Mouse (Mus musculus): ENCODE data around the gene Zfp90. TPM values are rescaled to one million over a fixed set of nuclear protein-coding genes. Genes with fewer than 3 reads are reported as not detected.
"Not testable (repeated sequence)": the region's sequence is repeated elsewhere in the genome, so short reads cannot be mapped to it uniquely, and the experiment has no call there.

Gene Zfp90
- total and polyA plus RNA-seq, 2 experiments = 0.49 to 1.8 TPM

GRCm38 (mm10) chr8:106417692-106418091 is 2.6 kb downstream of the Zfp90 start:
- Histone ChIP-seq H3K36me3 (ENCODE audit: control insufficient read depth, insufficient read depth, low read length) (peaks cover 16% of the 10 kb centered on the region), H3K27me3 (ENCODE audit: control insufficient read depth, insufficient read depth, low read length) (no peaks in the 10 kb centered on the region), H3K4me3 (ENCODE audit: insufficient read depth, low read depth, low read length) (no peak overlapping the region), H3K9ac (ENCODE audit: low read depth, low read length) (no peak overlapping the region), H3K79me2 (ENCODE audit: control insufficient read depth, insufficient read depth, low read length) (no peaks in the 10 kb centered on the region), H3K4me1 (ENCODE audit: control insufficient read depth, insufficient read depth, low read length) (peaks cover 4% of the 10 kb centered on the region; the same call in 1 of the 2 replicates), H3K27ac (replicated peaks; ENCODE audit: insufficient read depth, low read depth, low read length) (no peak overlapping the region)
- no peak for DNase-seq (ENCODE audit: extremely low read depth, low read depth, low spot score)
- 98% methylated on average over 5 of the region's 5 CpGs for WGBS
- TF ChIP-seq POLR2A (IDR thresholded peaks at IDR 0.05; ENCODE audit: extremely low read depth, insufficient read depth, low read length) (no peak), CTCF (IDR thresholded peaks at IDR 0.05; ENCODE audit: low read depth, low read length) (no peak)

- H3K4me1 ChIP-seq (ENCODE audit: control insufficient read depth, insufficient read depth, low read length) = no peaks in the 10 kb centered on the region
- TF ChIP-seq CTCF (IDR thresholded peaks at IDR 0.05; ENCODE audit: low read depth, low read length) = no peak
- no peak for TF ChIP-seq POLR2A (IDR thresholded peaks at IDR 0.05; ENCODE audit: extremely low read depth, insufficient read depth, low read length)
- H3K27me3 ChIP-seq (ENCODE audit: control insufficient read depth, insufficient read depth, low read length) = peaks cover 3% of the 10 kb centered on the region; the same call in 1 of the 2 replicates
- H3K36me3 ChIP-seq (ENCODE audit: control insufficient read depth, insufficient read depth, low read length) = no peaks in the 10 kb centered on the region
- H3K79me2 ChIP-seq (ENCODE audit: control insufficient read depth, insufficient read depth, low read length) = no peaks in the 10 kb centered on the region
- no peak overlapping the region for H3K9ac ChIP-seq (ENCODE audit: low read depth, low read length)
- no peak for DNase-seq (ENCODE audit: extremely low read depth, low read depth, low spot score)
- WGBS = 50% methylated on average over 12 of the region's 12 CpGs
- no peak overlapping the region for H3K4me3 ChIP-seq (ENCODE audit: insufficient read depth, low read depth, low read length)
- H3K27ac ChIP-seq (replicated peaks; ENCODE audit: insufficient read depth, low read depth, low read length) = no peak overlapping the region
These were observed 16.0 kb downstream of the Zfp90 start for GRCm38 (mm10) chr8:106431088-106431487.

GRCm38 (mm10) chr8:106431952-106432351 is 16.8 kb downstream of the Zfp90 start:
- H3K4me3 ChIP-seq (ENCODE audit: insufficient read depth, low read depth, low read length) = not testable (repeated sequence)
- WGBS = 67% methylated on average over 10 of the region's 10 CpGs

GRCm38 (mm10) chr8:106432954-106433570 is 17.9 kb downstream of the Zfp90 start:
- Histone ChIP-seq H3K9ac (ENCODE audit: low read depth, low read length) (no peak overlapping the region), H3K79me2 (ENCODE audit: control insufficient read depth, insufficient read depth, low read length) (no peaks in the 10 kb centered on the region), H3K4me3 (ENCODE audit: insufficient read depth, low read depth, low read length) (no peak overlapping the region), H3K36me3 (ENCODE audit: control insufficient read depth, insufficient read depth, low read length) (no peaks in the 10 kb centered on the region), H3K4me1 (ENCODE audit: control insufficient read depth, insufficient read depth, low read length) (no peaks in the 10 kb centered on the region), H3K27ac (replicated peaks; ENCODE audit: insufficient read depth, low read depth, low read length) (no peak overlapping the region), H3K27me3 (ENCODE audit: control insufficient read depth, insufficient read depth, low read length) (no peaks in the 10 kb centered on the region)
- WGBS = 13% methylated on average over 20 of the region's 20 CpGs
- peak; percentile 45 for DNase-seq (ENCODE audit: extremely low read depth, low read depth, low spot score)
- TF ChIP-seq CTCF (IDR thresholded peaks at IDR 0.05; ENCODE audit: low read depth, low read length) = peak; percentile 99
- TF ChIP-seq POLR2A (IDR thresholded peaks at IDR 0.05; ENCODE audit: extremely low read depth, insufficient read depth, low read length) = no peak

More at GRCm38 (mm10) chr8:106431952-106432351, 16.8 kb downstream of the Zfp90 start:
- not testable (repeated sequence) for H3K9ac ChIP-seq (ENCODE audit: low read depth, low read length); H3K27ac ChIP-seq (replicated peaks; ENCODE audit: insufficient read depth, low read depth, low read length); H3K4me1 ChIP-seq (ENCODE audit: control insufficient read depth, insufficient read depth, low read length); H3K27me3 ChIP-seq (ENCODE audit: control insufficient read depth, insufficient read depth, low read length); H3K79me2 ChIP-seq (ENCODE audit: control insufficient read depth, insufficient read depth, low read length); DNase-seq (ENCODE audit: extremely low read depth, low read depth, low spot score); H3K36me3 ChIP-seq (ENCODE audit: control insufficient read depth, insufficient read depth, low read length)

- H3K36me3 ChIP-seq (ENCODE audit: control insufficient read depth, insufficient read depth, low read length) = no peaks in the 10 kb centered on the region
- no peak for TF ChIP-seq POLR2A (IDR thresholded peaks at IDR 0.05; ENCODE audit: extremely low read depth, insufficient read depth, low read length)
- TF ChIP-seq CTCF (IDR thresholded peaks at IDR 0.05; ENCODE audit: low read depth, low read length) = no peak
- H3K79me2 ChIP-seq (ENCODE audit: control insufficient read depth, insufficient read depth, low read length) = no peaks in the 10 kb centered on the region
- no peak overlapping the region for H3K4me3 ChIP-seq (ENCODE audit: insufficient read depth, low read depth, low read length)
- no peaks in the 10 kb centered on the region for H3K27me3 ChIP-seq (ENCODE audit: control insufficient read depth, insufficient read depth, low read length)
- H3K27ac ChIP-seq (replicated peaks; ENCODE audit: insufficient read depth, low read depth, low read length) = no peak overlapping the region
- H3K9ac ChIP-seq (ENCODE audit: low read depth, low read length) = no peak overlapping the region
- no peaks in the 10 kb centered on the region for H3K4me1 ChIP-seq (ENCODE audit: control insufficient read depth, insufficient read depth, low read length)
- WGBS = 65% methylated on average over 1 of the region's 1 CpGs
- DNase-seq (ENCODE audit: extremely low read depth, low read depth, low spot score) = no peak
These were observed 18.5 kb downstream of the Zfp90 start for GRCm38 (mm10) chr8:106433667-106434066.

- DNase-seq (ENCODE audit: extremely low read depth, low read depth, low spot score) = no peak
- no peaks in the 10 kb centered on the region for H3K36me3 ChIP-seq (ENCODE audit: control insufficient read depth, insufficient read depth, low read length)
- TF ChIP-seq POLR2A (IDR thresholded peaks at IDR 0.05; ENCODE audit: extremely low read depth, insufficient read depth, low read length) (no peak), CTCF (IDR thresholded peaks at IDR 0.05; ENCODE audit: low read depth, low read length) (no peak)
- no peaks in the 10 kb centered on the region for H3K27me3 ChIP-seq (ENCODE audit: control insufficient read depth, insufficient read depth, low read length)
- H3K4me1 ChIP-seq (ENCODE audit: control insufficient read depth, insufficient read depth, low read length) = no peaks in the 10 kb centered on the region
- 35% methylated on average over 3 of the region's 3 CpGs for WGBS
- no peak overlapping the region for H3K4me3 ChIP-seq (ENCODE audit: insufficient read depth, low read depth, low read length)
- no peaks in the 10 kb centered on the region for H3K79me2 ChIP-seq (ENCODE audit: control insufficient read depth, insufficient read depth, low read length)
- no peak overlapping the region for H3K27ac ChIP-seq (replicated peaks; ENCODE audit: insufficient read depth, low read depth, low read length)
- H3K9ac ChIP-seq (ENCODE audit: low read depth, low read length) = no peak overlapping the region
These were observed 22.7 kb downstream of the Zfp90 start for GRCm38 (mm10) chr8:106437781-106438180.

Measured in liver, adult 2 months (tissue).